ENCODE assay signal across 23 mouse cellular contexts in the genomic region with DNA sequence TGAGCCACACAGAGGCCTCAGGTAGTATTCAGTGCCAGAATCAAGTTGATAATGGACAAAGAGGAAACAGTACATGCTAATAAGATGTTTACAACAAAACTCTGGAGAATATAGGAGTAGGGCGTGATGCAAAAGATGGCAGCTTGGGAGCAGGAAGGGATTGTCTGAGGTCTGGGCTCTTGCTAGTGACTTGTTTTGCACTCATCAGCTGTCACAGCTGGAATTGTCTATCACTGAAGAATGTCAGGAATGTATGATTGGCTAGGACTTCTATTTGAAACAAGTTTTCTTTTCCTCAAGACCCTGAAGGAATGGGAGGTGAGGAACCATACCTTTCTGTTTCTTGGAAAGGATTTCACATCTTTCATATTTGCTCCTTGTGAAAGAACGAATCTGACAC. TPM values are rescaled to one million over a fixed set of nuclear protein-coding genes. Genes with fewer than 3 reads are reported as not detected.
DNase-seq lines count a peak whose midpoint lies in the region; ATAC-seq and TF ChIP-seq lines count a peak whose summit lies in the region.
"Had no signal": no experiment of that assay in that cellular context is flagged by ENCODE, and none has a peak within 500 bp of the region (broad histone marks: within the 10 kb centered on the region; RNA-seq: fewer than 3 reads in every experiment).

No protein-coding gene starts in this region.

- H3K4me1 ChIP-seq in midbrain, embryonic 11.5 days (ENCODE audit: control insufficient read depth, insufficient read depth, low read length): no peaks in the 10 kb centered on the region
- no peaks in the 10 kb centered on the region for H3K4me1 ChIP-seq in midbrain, postnatal 0 days (ENCODE audit: insufficient read depth, low read length)
- H3K4me1 ChIP-seq: embryonic facial prominence, embryonic 10.5 days; embryonic facial prominence, embryonic 12.5 days; forebrain, embryonic 10.5 days; forebrain, embryonic 12.5 days had no signal

- H3K9me3 ChIP-seq in midbrain, embryonic 11.5 days (ENCODE audit: control insufficient read depth, low read length): no peaks in the 10 kb centered on the region
- H3K9me3 ChIP-seq in midbrain, postnatal 0 days (ENCODE audit: low read length): no peaks in the 10 kb centered on the region
- H3K9me3 ChIP-seq: embryonic facial prominence, embryonic 10.5 days; embryonic facial prominence, embryonic 12.5 days; forebrain, embryonic 10.5 days; forebrain, embryonic 12.5 days; G1E had no signal

- ATAC-seq in midbrain, embryonic 11.5 days (ENCODE audit: low FRiP score): no peak
- no peak for ATAC-seq in midbrain, postnatal 0 days (ENCODE audit: low FRiP score)
- no peak for ATAC-seq in erythroid progenitor cell, adult 5-6 weeks (replicated peaks; ENCODE audit: low FRiP score, poor library complexity, severe bottlenecking)
- ATAC-seq: CD4-positive, CD25-positive, alpha-beta regulatory T cell, adult 4 months; forebrain, embryonic 14.5 days; forebrain, embryonic 16.5 days; Patski had no signal

- no peaks in the 10 kb centered on the region for H3K27me3 ChIP-seq in midbrain, embryonic 11.5 days (ENCODE audit: control insufficient read depth, insufficient read depth, low read length)
- H3K27me3 ChIP-seq in midbrain, postnatal 0 days (ENCODE audit: insufficient read depth, low read length): no peaks in the 10 kb centered on the region
- H3K27me3 ChIP-seq: CH12.LX; embryonic facial prominence, embryonic 12.5 days; forebrain, embryonic 12.5 days had no signal

- H3K9ac ChIP-seq in midbrain, embryonic 11.5 days (ENCODE audit: low read length): no peak overlapping the region
- no peak overlapping the region for H3K9ac ChIP-seq in midbrain, postnatal 0 days (replicated peaks; ENCODE audit: low read length, poor library complexity, severe bottlenecking)
- H3K9ac ChIP-seq: embryonic facial prominence, embryonic 12.5 days; forebrain, embryonic 12.5 days had no signal

- 75% methylated on average over 2 of the region's 2 CpGs for WGBS in midbrain, embryonic 11.5 days
- WGBS in midbrain, postnatal 0 days: 86% methylated on average over 2 of the region's 2 CpGs

- H3K36me3 ChIP-seq in midbrain, embryonic 11.5 days (ENCODE audit: control insufficient read depth, insufficient read depth, low read length): no peaks in the 10 kb centered on the region
- H3K36me3 ChIP-seq in midbrain, postnatal 0 days (ENCODE audit: insufficient read depth, low read length): no peaks in the 10 kb centered on the region
- H3K36me3 ChIP-seq: embryonic facial prominence, embryonic 10.5 days; embryonic facial prominence, embryonic 12.5 days; forebrain, embryonic 10.5 days; forebrain, embryonic 12.5 days; G1E had no signal

- no peak overlapping the region for H3K27ac ChIP-seq in midbrain, embryonic 11.5 days (ENCODE audit: low read depth, low read length)
- H3K27ac ChIP-seq in midbrain, postnatal 0 days (ENCODE audit: low read depth, low read length): no peak overlapping the region
- H3K27ac ChIP-seq: embryonic facial prominence, embryonic 10.5 days; embryonic facial prominence, embryonic 12.5 days; forebrain, embryonic 10.5 days; forebrain, embryonic 12.5 days had no signal

- no peak for TF ChIP-seq CTCF in midbrain, postnatal 0 days (IDR thresholded peaks at IDR 0.05)

- DNase-seq in midbrain, embryonic 11.5 days (ENCODE audit: low spot score, missing footprints): peak; percentile 74
- DNase-seq in midbrain, postnatal 0 days (ENCODE audit: low spot score): no peak
- DNase-seq in R1 (ENCODE audit: low read depth, low spot score): peak; percentile 24
- DNase-seq in ovary, adult 18-20 months (ENCODE audit: low spot score): no peak
- DNase-seq: adrenal gland, adult 8-10 months; adrenal gland, postnatal 14 days; adrenal gland, postnatal 36 days; cerebellum, adult 11-12 months; cerebellum, adult 2 months; cerebellum, adult 9-10 months; cerebellum, postnatal 10 days; cerebellum, postnatal 25 days had no signal

- H3K4me3 ChIP-seq in midbrain, embryonic 11.5 days (ENCODE audit: low read depth, low read length): no peak overlapping the region
- no peak overlapping the region for H3K4me3 ChIP-seq in midbrain, postnatal 0 days (ENCODE audit: low read depth, low read length)
- H3K4me3 ChIP-seq: embryonic facial prominence, embryonic 10.5 days; embryonic facial prominence, embryonic 12.5 days; forebrain, embryonic 10.5 days; forebrain, embryonic 12.5 days had no signal

- no peak overlapping the region for H3K4me2 ChIP-seq in midbrain, embryonic 11.5 days
- no peak overlapping the region for H3K4me2 ChIP-seq in midbrain, postnatal 0 days (ENCODE audit: low read depth, low read length, poor library complexity, severe bottlenecking)
- H3K4me2 ChIP-seq: embryonic facial prominence, embryonic 12.5 days; forebrain, embryonic 12.5 days had no signal

RNA-seq across cellular contexts. Expression of a gene that starts 10.6 kb away (rescaled TPM):
- 72.6 and 73.0 TPM in 2 replicates for polyA plus RNA-seq in midbrain, embryonic 11.5 days (2014; fragmentation: Nextera tagmentation; extraction: Ambion mirVana)
- 112 and 144 TPM in 2 replicates for total RNA-seq in midbrain, postnatal 0 days (2014; rRNA removed)
- 53.9 and 55.2 TPM in 2 replicates for polyA plus RNA-seq in midbrain, postnatal 0 days (2015; fragmentation: Nextera tagmentation; extraction: Ambion mirVana)
- total RNA-seq in erythroid progenitor cell, adult 5-6 weeks (2015; ENCODE audit: low replicate concordance): not detected in 2 replicates
- total RNA-seq in erythroid progenitor cell, adult 5-6 weeks (2017; ENCODE audit: low replicate concordance): not detected in 2 replicates
- polyA plus RNA-seq: G1E had no signal

Comparison
In these comparisons a context has a peak if more than half of its experiments do, and no peak if none do; other contexts are left out.
1. DNase-seq: peak in midbrain, embryonic 11.5 days (single experiment) and R1 (single experiment); none in midbrain, postnatal 0 days (single experiment) and ovary, adult 18-20 months (single experiment).
2. RNA of a gene that starts 10.6 kb away (total RNA-seq): 112 to 144 TPM in midbrain, postnatal 0 days; not detected in erythroid progenitor cell, adult 5-6 weeks; every median in the first group is over 100 times any median in the second.